Mouse (Mus musculus): ENCODE measurements around the gene Kifc5b. TPM values are rescaled to one million over a fixed set of nuclear protein-coding genes. Genes with fewer than 3 reads are reported as not detected.
"Not testable (repeated sequence)": the region's sequence is repeated elsewhere in the genome, so short reads cannot be mapped to it uniquely, and the experiment has no call there.

Kifc5b gene
- total RNA-seq (2021): 1 to 10 TPM; 2.9 to 3.1 TPM

- peak; percentile 100 for DNase-seq (ENCODE audit: extremely low spot score in 1 of 2, low spot score in 1 of 2)
Measured at GRCm38 (mm10) chr17:26916711-26917482, at the start of gene Kifc5b. Gene Kifc5b, plus strand, starts transcription at chr17:26917091.

- DNase-seq (ENCODE audit: extremely low spot score in 1 of 2, low spot score in 1 of 2): no peak
Measured at GRCm38 (mm10) chr17:26868756-26869155, 48.1 kb upstream of the Kifc5b start.

GRCm38 (mm10) chr17:26872870-26873269 lies 44.0 kb upstream of the Kifc5b start:
- DNase-seq (ENCODE audit: extremely low spot score in 1 of 2, low spot score in 1 of 2): no peak

GRCm38 (mm10) chr17:26873502-26873901 lies 43.4 kb upstream of the Kifc5b start:
- no peak for DNase-seq (ENCODE audit: extremely low spot score in 1 of 2, low spot score in 1 of 2)

- DNase-seq (ENCODE audit: extremely low spot score in 1 of 2, low spot score in 1 of 2): no peak
Measured at GRCm38 (mm10) chr17:26874542-26874941, 42.3 kb upstream of the Kifc5b start.

GRCm38 (mm10) chr17:26877927-26878326 lies 39.0 kb upstream of the Kifc5b start:
- no peak for DNase-seq (ENCODE audit: extremely low spot score in 1 of 2, low spot score in 1 of 2)

- no peak for DNase-seq (ENCODE audit: extremely low spot score in 1 of 2, low spot score in 1 of 2)
Measured at GRCm38 (mm10) chr17:26879235-26879634, 37.7 kb upstream of the Kifc5b start.

GRCm38 (mm10) chr17:26882706-26883105 lies 34.2 kb upstream of the Kifc5b start:
- no peak for DNase-seq (ENCODE audit: extremely low spot score in 1 of 2, low spot score in 1 of 2)

- DNase-seq (ENCODE audit: extremely low spot score in 1 of 2, low spot score in 1 of 2): no peak
Measured at GRCm38 (mm10) chr17:26883585-26883984, 33.3 kb upstream of the Kifc5b start.

- DNase-seq (ENCODE audit: extremely low spot score in 1 of 2, low spot score in 1 of 2): peak; percentile 32 to 54
Measured at GRCm38 (mm10) chr17:26884995-26885926, 31.6 kb upstream of the Kifc5b start.

GRCm38 (mm10) chr17:26886047-26886749 lies 30.7 kb upstream of the Kifc5b start:
- DNase-seq (ENCODE audit: extremely low spot score in 1 of 2, low spot score in 1 of 2): peak; percentile 74 to 82

GRCm38 (mm10) chr17:26887926-26888325 lies 29.0 kb upstream of the Kifc5b start:
- DNase-seq (ENCODE audit: extremely low spot score in 1 of 2, low spot score in 1 of 2): no peak

- DNase-seq (ENCODE audit: extremely low spot score in 1 of 2, low spot score in 1 of 2): peak; percentile 17
Measured at GRCm38 (mm10) chr17:26892635-26893375, 24.1 kb upstream of the Kifc5b start.

GRCm38 (mm10) chr17:26893492-26893891 lies 23.4 kb upstream of the Kifc5b start:
- peak in 1 of 2 experiments; percentile 17 for DNase-seq (ENCODE audit: extremely low spot score in 1 of 2, low spot score in 1 of 2)

GRCm38 (mm10) chr17:26894342-26894741 lies 22.5 kb upstream of the Kifc5b start:
- DNase-seq (ENCODE audit: extremely low spot score in 1 of 2, low spot score in 1 of 2): no peak

GRCm38 (mm10) chr17:26895578-26895977 lies 21.3 kb upstream of the Kifc5b start:
- DNase-seq (ENCODE audit: extremely low spot score in 1 of 2, low spot score in 1 of 2): peak; percentile 44 to 75

- DNase-seq (ENCODE audit: extremely low spot score in 1 of 2, low spot score in 1 of 2): no peak
Measured at GRCm38 (mm10) chr17:26900916-26901315, 16.0 kb upstream of the Kifc5b start.

- DNase-seq (ENCODE audit: extremely low spot score in 1 of 2, low spot score in 1 of 2): no peak
Measured at GRCm38 (mm10) chr17:26904320-26904719, 12.6 kb upstream of the Kifc5b start.

GRCm38 (mm10) chr17:26907506-26907905 lies 9.4 kb upstream of the Kifc5b start:
- not testable (repeated sequence) for DNase-seq (ENCODE audit: extremely low spot score in 1 of 2, low spot score in 1 of 2)

- no peak for DNase-seq (ENCODE audit: extremely low spot score in 1 of 2, low spot score in 1 of 2)
Measured at GRCm38 (mm10) chr17:26915248-26915647, 1.6 kb upstream of the Kifc5b start.

Measured in layer of hippocampus, postnatal 25 days (tissue).